Mouse (Mus musculus) CD4-positive, CD25-positive, alpha-beta regulatory T cell, adult 9 weeks (primary cell): ENCODE results near the gene Gm45799. TPM values are rescaled to one million over a fixed set of nuclear protein-coding genes. Genes with fewer than 3 reads are reported as not detected.

Experiments
- polyA plus RNA-seq: library from polyadenylated mRNA; unstranded; fragments of 100-300 nt; shearing (Covaris generic); gene quantifications from one replicate; pipeline ENCODE4 v1.2.1, GENCODE M21; 2017

Gm45799 gene
- polyA plus RNA-seq = 14.3 TPM

DNA sequence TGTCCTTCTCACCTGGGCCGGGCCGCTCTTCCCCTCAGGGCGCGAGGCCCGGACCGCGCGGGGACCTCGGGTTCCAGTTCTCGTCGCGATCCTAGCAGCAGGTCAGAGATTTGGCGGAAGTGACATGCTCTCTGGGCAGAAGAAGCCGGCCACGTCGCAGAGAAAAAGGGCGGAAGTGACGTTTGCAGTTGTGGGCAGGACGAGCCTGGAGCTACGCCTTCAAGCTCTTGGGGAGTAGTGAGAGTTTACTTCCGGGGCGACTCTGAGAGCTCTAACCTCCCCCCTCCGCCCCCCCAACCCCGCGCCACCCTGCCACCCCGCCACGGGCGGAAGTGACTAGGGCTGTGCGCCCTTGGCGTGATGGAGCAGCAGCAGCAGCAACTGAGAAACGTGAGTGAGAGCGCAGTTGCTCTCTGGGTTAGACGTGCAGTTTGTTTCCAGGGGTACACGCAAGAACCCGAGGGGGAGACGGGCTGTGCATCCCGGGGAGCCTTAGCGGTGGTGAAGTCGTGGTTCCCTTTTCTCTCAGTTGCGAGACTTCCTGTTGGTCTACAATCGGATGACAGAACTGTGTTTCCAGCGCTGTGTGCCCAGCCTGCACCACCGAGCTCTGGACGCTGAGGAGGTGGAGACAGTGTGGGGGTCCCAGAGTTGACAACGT lies at the start of gene Gm45799, which contains the start of gene Arfip2:
TSS of gene Gm45799 (plus strand) at position 320 of the 661 bp plus-strand sequence.
TSS of gene Arfip2 (minus strand) at position 184 of the 661 bp plus-strand sequence.

DNA sequence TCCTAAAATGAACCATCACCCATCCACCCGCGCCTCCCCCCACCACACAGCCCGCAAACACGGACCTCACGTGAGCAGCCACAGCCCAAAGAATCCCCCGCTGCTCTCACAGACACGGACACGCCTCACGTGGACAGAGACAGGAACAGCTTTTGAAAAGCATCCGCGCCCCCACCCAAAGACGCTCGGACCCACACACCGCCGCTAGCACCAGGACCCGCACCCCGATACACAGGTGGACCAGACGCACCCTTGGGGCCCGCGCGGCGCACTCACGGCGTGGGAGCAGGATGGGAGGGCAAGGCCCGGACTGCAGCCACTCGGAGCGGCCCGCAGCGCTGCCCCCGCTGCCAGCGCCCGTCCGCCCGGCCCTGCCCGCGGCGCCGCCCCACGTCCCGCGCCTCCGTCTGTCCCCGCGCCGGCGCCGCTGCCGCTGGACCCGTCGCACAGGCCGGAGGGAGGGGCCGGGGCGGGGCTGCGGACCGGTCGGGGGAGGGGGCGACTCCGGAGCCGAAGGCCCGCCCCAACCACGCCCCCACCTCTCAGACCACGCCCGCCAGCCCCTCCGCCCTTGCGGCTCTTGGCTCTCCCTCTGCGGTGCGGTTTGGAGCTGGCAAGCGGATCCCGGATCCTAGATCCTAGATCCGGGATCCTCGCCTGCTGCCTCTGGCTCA lies 7.1 kb upstream of the Gm45799 start, which contains the start of gene Trim3:
TSS of gene Trim3 (minus strand) at position 445 of the 674 bp plus-strand sequence.

DNA sequence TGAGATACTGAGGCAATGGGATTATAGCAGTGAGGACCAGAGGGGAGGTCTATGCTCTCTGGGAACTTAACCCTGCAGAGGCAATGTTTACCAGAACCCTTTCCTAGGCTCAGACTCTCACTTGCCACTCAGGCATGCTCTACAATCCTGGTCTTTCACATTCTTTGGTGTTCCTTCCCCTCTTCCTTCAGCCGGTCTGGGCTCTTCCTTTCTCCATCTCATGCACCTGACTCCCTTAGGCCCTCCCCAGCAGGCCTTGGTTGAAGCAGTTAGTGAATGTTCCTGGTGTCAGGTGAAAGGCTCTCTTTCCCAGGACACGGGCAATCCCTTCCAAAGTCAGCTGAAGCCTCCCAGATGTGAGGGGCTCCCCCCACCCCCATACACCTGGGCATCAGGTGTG lies 596 bp upstream of the Gm45799 start, which contains the start of gene Timm10b:
TSS of gene Timm10b (plus strand) at position 301 of the 400 bp plus-strand sequence.

DNA sequence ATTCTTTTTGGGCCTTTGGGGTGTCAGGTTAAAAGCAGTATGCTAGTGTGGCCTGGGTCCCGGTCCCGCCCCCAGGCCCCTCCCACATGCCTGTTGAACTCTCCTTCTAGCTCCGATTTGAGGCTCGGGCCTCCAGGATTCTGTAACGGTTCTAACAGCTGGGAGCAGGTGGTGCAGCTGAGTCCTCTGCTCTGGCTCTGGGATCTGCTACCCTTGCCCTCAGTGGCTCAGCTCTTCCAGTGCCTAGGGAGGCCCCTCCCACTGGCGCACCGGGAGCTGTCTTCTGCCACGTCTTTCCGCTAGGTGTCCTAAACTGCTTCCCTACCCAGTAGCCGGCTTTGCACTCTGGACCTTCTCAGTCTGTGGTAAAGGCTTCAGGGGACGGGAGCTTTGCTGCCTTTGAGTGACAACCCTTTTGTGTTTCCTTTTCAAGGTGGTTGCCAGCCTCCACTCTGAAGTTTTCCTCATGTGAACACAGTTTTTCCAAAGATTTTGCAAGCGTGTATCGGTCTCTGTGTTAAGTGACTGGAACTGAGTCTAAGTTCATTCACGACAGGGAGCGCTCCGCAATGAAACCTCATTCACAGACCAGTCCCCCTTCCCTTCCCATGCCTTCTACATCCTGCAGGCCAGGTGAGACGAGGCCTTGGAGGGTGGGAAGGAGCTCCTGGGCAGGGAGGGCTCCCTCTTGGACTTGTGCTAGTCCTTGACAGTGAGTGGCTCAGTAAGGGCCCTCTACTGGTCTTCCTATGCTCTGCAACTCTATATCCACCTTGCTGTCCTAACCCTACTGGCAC lies 10.5 kb downstream of the Gm45799 start, which contains the start of gene Dnhd1:
TSS of gene Dnhd1 (plus strand) at position 189 of the 797 bp plus-strand sequence.

Other genes with a start within 250 kb of the Gm45799 start
- 26.9 TPM for gene Fam160a2, start 240.5 kb upstream of the Gm45799 start, polyA plus RNA-seq
- not detected for gene Cnga4, start 236.0 kb upstream of the Gm45799 start, polyA plus RNA-seq
- gene Cckbr, start 214.8 kb upstream of the Gm45799 start, polyA plus RNA-seq = not detected
- not detected for gene Cavin3, start 158.3 kb upstream of the Gm45799 start, polyA plus RNA-seq
- 47.9 TPM for gene Smpd1, start 86.2 kb upstream of the Gm45799 start, polyA plus RNA-seq
- 5.6 TPM for gene Apbb1, start 58.9 kb upstream of the Gm45799 start, polyA plus RNA-seq
- not detected for gene Hpx, start 40.4 kb upstream of the Gm45799 start, polyA plus RNA-seq
- gene Trim3, start 7.0 kb upstream of the Gm45799 start, polyA plus RNA-seq = 2.1 TPM
- gene Timm10b, start 496 bp upstream of the Gm45799 start, polyA plus RNA-seq = 255 TPM
- gene Arfip2, start 136 bp upstream of the Gm45799 start, polyA plus RNA-seq = 35.3 TPM
- gene Dnhd1, start 10.3 kb downstream of the Gm45799 start, polyA plus RNA-seq = 3.3 TPM
- 244 TPM for gene Ilk, start 96.0 kb downstream of the Gm45799 start, polyA plus RNA-seq
- 48.8 TPM for gene Rrp8, start 96.8 kb downstream of the Gm45799 start, polyA plus RNA-seq
- gene Taf10, start 103.8 kb downstream of the Gm45799 start, polyA plus RNA-seq = 18.8 TPM
- 133 TPM for gene Tpp1, start 111.7 kb downstream of the Gm45799 start, polyA plus RNA-seq
- not detected for gene Dchs1, start 147.1 kb downstream of the Gm45799 start, polyA plus RNA-seq
- 159 TPM for gene Mrpl17, start 170.5 kb downstream of the Gm45799 start, polyA plus RNA-seq